Comparison of ENCODE assay signal across 22 mouse cellular contexts in genomic region chr15:37034155-37034554, GRCm38 (mm10). TPM values are rescaled to one million over a fixed set of nuclear protein-coding genes. Genes with fewer than 3 reads are reported as not detected.
DNase-seq lines count a peak whose midpoint lies in the region; ATAC-seq and TF ChIP-seq lines count a peak whose summit lies in the region.
"Had no signal": no experiment of that assay in that cellular context is flagged by ENCODE, and none has a peak within 500 bp of the region (broad histone marks: within the 10 kb centered on the region; RNA-seq: fewer than 3 reads in every experiment).

No protein-coding gene starts in this region.

- no peak for TF ChIP-seq CTCF in intestine, postnatal 0 days (IDR thresholded peaks at IDR 0.05; ENCODE audit: low read depth)
- TF ChIP-seq CTCF in stomach, postnatal 0 days (IDR thresholded peaks at IDR 0.05; ENCODE audit: low read depth) = no peak

- WGBS in intestine, embryonic 15.5 days = 61% methylated on average over 2 of the region's 2 CpGs
- 34% methylated on average over 2 of the region's 2 CpGs for WGBS in intestine, postnatal 0 days
- WGBS in stomach, embryonic 15.5 days = 66% methylated on average over 2 of the region's 2 CpGs
- 57% methylated on average over 2 of the region's 2 CpGs for WGBS in stomach, postnatal 0 days
- WGBS in stomach, embryonic 16.5 days = 53% methylated on average over 2 of the region's 2 CpGs

- H3K4me3 ChIP-seq in intestine, embryonic 15.5 days (replicated peaks) = no peak overlapping the region
- no peak overlapping the region for H3K4me3 ChIP-seq in intestine, postnatal 0 days (ENCODE audit: low read depth, low read length)
- H3K4me3 ChIP-seq in stomach, embryonic 15.5 days (replicated peaks) = no peak overlapping the region
- no peak overlapping the region for H3K4me3 ChIP-seq in stomach, postnatal 0 days (ENCODE audit: low read depth, low read length)
- no peak overlapping the region for H3K4me3 ChIP-seq in stomach, embryonic 16.5 days (replicated peaks; ENCODE audit: low read length)
- H3K4me3 ChIP-seq: embryonic facial prominence, embryonic 13.5 days; embryonic facial prominence, embryonic 15.5 days; erythroblast, embryonic 14.5 days; forebrain, embryonic 10.5 days; forebrain, embryonic 12.5 days had no signal

- TF ChIP-seq EP300 in stomach, postnatal 0 days (optimal IDR thresholded peaks at IDR 0.05) = no peak

- DNase-seq in stomach, postnatal 0 days (ENCODE audit: low spot score) = no peak
- no peak for DNase-seq in natural killer cell, adult 2 months (ENCODE audit: low spot score in 2 of 2)
- DNase-seq: adrenal gland, adult 2 months; adrenal gland, postnatal 10 days; adrenal gland, postnatal 25 days; cerebellum, adult 11 months; cerebellum, adult 18-20 months; cerebellum, adult 8-10 months; cerebellum, adult 9-11 months; cerebellum, postnatal 14 days; cerebellum, postnatal 36 days; embryo, embryonic 11 days had no signal

- H3K27me3 ChIP-seq in intestine, embryonic 15.5 days (replicated peaks) = no peaks in the 10 kb centered on the region
- H3K27me3 ChIP-seq in intestine, postnatal 0 days (replicated peaks; ENCODE audit: control insufficient read depth, insufficient read depth, low read length) = no peaks in the 10 kb centered on the region
- no peaks in the 10 kb centered on the region for H3K27me3 ChIP-seq in stomach, embryonic 15.5 days (replicated peaks)
- no peaks in the 10 kb centered on the region for H3K27me3 ChIP-seq in stomach, postnatal 0 days (ENCODE audit: control insufficient read depth, insufficient read depth, low read length)
- H3K27me3 ChIP-seq in stomach, embryonic 16.5 days (ENCODE audit: control insufficient read depth, insufficient read depth, low read length) = no peaks in the 10 kb centered on the region
- H3K27me3 ChIP-seq: embryonic facial prominence, embryonic 13.5 days; embryonic facial prominence, embryonic 15.5 days; forebrain, embryonic 12.5 days had no signal

- no peaks in the 10 kb centered on the region for H3K9me3 ChIP-seq in intestine, embryonic 15.5 days
- H3K9me3 ChIP-seq in intestine, postnatal 0 days (ENCODE audit: control insufficient read depth) = no peaks in the 10 kb centered on the region
- no peaks in the 10 kb centered on the region for H3K9me3 ChIP-seq in stomach, embryonic 15.5 days
- no peaks in the 10 kb centered on the region for H3K9me3 ChIP-seq in stomach, postnatal 0 days (ENCODE audit: control insufficient read depth, low read length)
- H3K9me3 ChIP-seq in stomach, embryonic 16.5 days (replicated peaks; ENCODE audit: control insufficient read depth, low read length) = no peaks in the 10 kb centered on the region
- H3K9me3 ChIP-seq: embryonic facial prominence, embryonic 13.5 days; embryonic facial prominence, embryonic 15.5 days; forebrain, embryonic 10.5 days; forebrain, embryonic 12.5 days had no signal

- peak; percentile 72 for ATAC-seq in intestine, embryonic 15.5 days
- ATAC-seq in intestine, postnatal 0 days = no peak
- peak; percentile 70 for ATAC-seq in stomach, embryonic 15.5 days (ENCODE audit: insufficient read depth, low FRiP score, low read depth)
- no peak for ATAC-seq in stomach, postnatal 0 days (ENCODE audit: low FRiP score, low TSS enrichment)
- peak; percentile 52; the same call in 1 of the 2 replicates for ATAC-seq in stomach, embryonic 16.5 days (ENCODE audit: insufficient read depth, low FRiP score)
- ATAC-seq: forebrain, embryonic 14.5 days had no signal

- H3K36me3 ChIP-seq in intestine, embryonic 15.5 days = no peaks in the 10 kb centered on the region
- H3K36me3 ChIP-seq in intestine, postnatal 0 days (ENCODE audit: control insufficient read depth, insufficient read depth) = no peaks in the 10 kb centered on the region
- no peaks in the 10 kb centered on the region for H3K36me3 ChIP-seq in stomach, embryonic 15.5 days
- no peaks in the 10 kb centered on the region for H3K36me3 ChIP-seq in stomach, postnatal 0 days (ENCODE audit: control insufficient read depth, insufficient read depth, low read length)
- H3K36me3 ChIP-seq in stomach, embryonic 16.5 days (ENCODE audit: control insufficient read depth, insufficient read depth, low read length) = no peaks in the 10 kb centered on the region
- H3K36me3 ChIP-seq: embryonic facial prominence, embryonic 13.5 days; embryonic facial prominence, embryonic 15.5 days; forebrain, embryonic 10.5 days; forebrain, embryonic 12.5 days had no signal

- peaks cover 14% of the 10 kb centered on the region for H3K4me1 ChIP-seq in intestine, embryonic 15.5 days (replicated peaks)
- H3K4me1 ChIP-seq in intestine, postnatal 0 days (replicated peaks; ENCODE audit: control insufficient read depth, insufficient read depth, low read length) = no peaks in the 10 kb centered on the region; the same call in 1 of the 2 replicates
- peaks cover 9% of the 10 kb centered on the region; the same call in 1 of the 2 replicates for H3K4me1 ChIP-seq in stomach, embryonic 15.5 days
- H3K4me1 ChIP-seq in stomach, postnatal 0 days (replicated peaks; ENCODE audit: control insufficient read depth, insufficient read depth) = no peaks in the 10 kb centered on the region
- H3K4me1 ChIP-seq in stomach, embryonic 16.5 days (ENCODE audit: control insufficient read depth, insufficient read depth, low read length) = peaks cover 12% of the 10 kb centered on the region; the same call in 1 of the 2 replicates

- no peak overlapping the region for H3K9ac ChIP-seq in intestine, embryonic 15.5 days
- H3K9ac ChIP-seq in intestine, postnatal 0 days (ENCODE audit: low read depth, low read length) = no peak overlapping the region
- no peak overlapping the region for H3K9ac ChIP-seq in stomach, embryonic 15.5 days
- no peak overlapping the region for H3K9ac ChIP-seq in stomach, postnatal 0 days (ENCODE audit: low read length)
- no peak overlapping the region for H3K9ac ChIP-seq in stomach, embryonic 16.5 days (ENCODE audit: low read length)
- H3K9ac ChIP-seq: embryonic facial prominence, embryonic 13.5 days; embryonic facial prominence, embryonic 15.5 days; forebrain, embryonic 12.5 days had no signal

- no peak overlapping the region for H3K27ac ChIP-seq in intestine, embryonic 15.5 days
- no peak overlapping the region for H3K27ac ChIP-seq in intestine, postnatal 0 days (ENCODE audit: low read depth, low read length)
- H3K27ac ChIP-seq in stomach, embryonic 15.5 days = no peak overlapping the region
- H3K27ac ChIP-seq in stomach, postnatal 0 days (replicated peaks) = no peak overlapping the region
- peak overlapping the region; percentile 23; the same call in 1 of the 2 replicates for H3K27ac ChIP-seq in stomach, embryonic 16.5 days (ENCODE audit: low read length)
- H3K27ac ChIP-seq: embryonic facial prominence, embryonic 13.5 days; embryonic facial prominence, embryonic 15.5 days; forebrain, embryonic 10.5 days; forebrain, embryonic 12.5 days had no signal

- H3K4me2 ChIP-seq in intestine, embryonic 15.5 days (replicated peaks) = no peak overlapping the region
- H3K4me2 ChIP-seq in intestine, postnatal 0 days (replicated peaks; ENCODE audit: low read depth) = no peak overlapping the region
- no peak overlapping the region for H3K4me2 ChIP-seq in stomach, embryonic 15.5 days
- no peak overlapping the region for H3K4me2 ChIP-seq in stomach, postnatal 0 days (replicated peaks; ENCODE audit: low read depth)
- no peak overlapping the region for H3K4me2 ChIP-seq in stomach, embryonic 16.5 days (ENCODE audit: low read depth, low read length)
- H3K4me2 ChIP-seq: embryonic facial prominence, embryonic 13.5 days; embryonic facial prominence, embryonic 15.5 days; forebrain, embryonic 12.5 days had no signal

RNA-seq across cellular contexts. Expression of gene Zfp706, which starts 26.6 kb away (rescaled TPM):
- 544 and 685 TPM in 2 replicates for polyA plus RNA-seq in intestine, embryonic 15.5 days (2015; fragmentation: Nextera tagmentation; extraction: Ambion mirVana)
- 609 and 618 TPM in 2 replicates for polyA plus RNA-seq in intestine, postnatal 0 days (2015; fragmentation: Nextera tagmentation; extraction: Ambion mirVana)
- polyA plus RNA-seq in stomach, embryonic 15.5 days (2015; fragmentation: Nextera tagmentation; extraction: Ambion mirVana) = 478 and 535 TPM in 2 replicates
- polyA plus RNA-seq in stomach, postnatal 0 days (2015; fragmentation: Nextera tagmentation; extraction: Ambion mirVana) = 868 and 874 TPM in 2 replicates
- 461 and 509 TPM in 2 replicates for polyA plus RNA-seq in stomach, embryonic 16.5 days (2015; fragmentation: Nextera tagmentation; extraction: Ambion mirVana)

Comparison
In these comparisons a context has a peak if more than half of its experiments do, and no peak if none do; other contexts are left out.
1. ATAC-seq: peak in intestine, embryonic 15.5 days (single experiment), stomach, embryonic 15.5 days (single experiment) and stomach, embryonic 16.5 days (single experiment); none in intestine, postnatal 0 days (single experiment) and stomach, postnatal 0 days (single experiment).